Mouse (Mus musculus) ES-E14 (cell line): ENCODE data around the gene Pgf. TPM values are rescaled to one million over a fixed set of nuclear protein-coding genes. Genes with fewer than 3 reads are reported as not detected.

Experiments used
- DNase-seq: peaks from one replicate; pipeline ENCODE4 v3.0.0-alpha.2; 2013; ENCODE audit warnings: low read depth, low spot score
- H3K27ac ChIP-seq: 2 replicates; pipeline ENCODE4 v1.5.1; 2012; ENCODE audit warnings: low read depth, mild to moderate bottlenecking, low read length, moderate library complexity, mixed read lengths; ENCODE audit not compliant: poor library complexity, insufficient read depth, severe bottlenecking
- H3K36me3 ChIP-seq: 2 replicates; pipeline ENCODE4 v1.6.1; 2012; ENCODE audit warnings: mild to moderate bottlenecking, low read length, moderate library complexity, mixed read lengths; ENCODE audit not compliant: control insufficient read depth, poor library complexity, insufficient read depth, severe bottlenecking
- H3K4me1 ChIP-seq, 2 experiments: fragments of 150-350 bp in 1 of 2; sonication (generic) in 1 of 2; 2 replicates each; pipeline ENCODE4 v1.6.1; 2012; ENCODE audit warnings: low read length in 2 of 2, mild to moderate bottlenecking in 1 of 2, mixed read lengths in 1 of 2; ENCODE audit not compliant: control insufficient read depth in 2 of 2, insufficient read depth in 2 of 2, poor library complexity in 1 of 2
- H3K4me3 ChIP-seq, 2 experiments: fragments of 150-350 bp in 1 of 2; sonication (generic) in 1 of 2; 2 replicates each; pipeline ENCODE4 v1.5.1; 2012; ENCODE audit warnings: low read length in 2 of 2, low read depth in 1 of 2, mild to moderate bottlenecking in 1 of 2, mixed read lengths in 1 of 2; ENCODE audit not compliant: insufficient read depth in 1 of 2, poor library complexity in 1 of 2, severe bottlenecking in 1 of 2
- H3K9ac ChIP-seq: 2 replicates; pipeline ENCODE4 v1.6.1; 2012; ENCODE audit warnings: low read depth, mild to moderate bottlenecking, low read length, mixed read lengths; ENCODE audit not compliant: poor library complexity, insufficient read depth, severe bottlenecking
- H3K9me3 ChIP-seq: fragments of 150-350 bp; sonication (generic); 2 replicates; pipeline ENCODE4 v1.6.1; 2012; ENCODE audit warnings: low read depth, mild to moderate bottlenecking, low read length; ENCODE audit not compliant: control insufficient read depth, insufficient read depth
- CHD2 ChIP-seq: IDR thresholded peaks from 2 replicates; pipeline ENCODE4 v1.6.1; 2014; ENCODE audit warnings: mild to moderate bottlenecking, low read depth, low read length, inconsistent platforms
- HCFC1 ChIP-seq: IDR thresholded peaks from 2 replicates; pipeline ENCODE4 v1.6.1; 2012; ENCODE audit warnings: low read length, inconsistent platforms, borderline replicate concordance; ENCODE audit not compliant: insufficient read depth
- MAFK ChIP-seq: IDR thresholded peaks from 2 replicates; pipeline ENCODE4 v1.6.1; 2014; ENCODE audit warnings: mild to moderate bottlenecking, low read depth, low read length, inconsistent platforms; ENCODE audit not compliant: insufficient read depth
- ZC3H11A ChIP-seq: IDR thresholded peaks from 2 replicates; pipeline ENCODE4 v1.6.1; 2012; ENCODE audit warnings: low read depth, mild to moderate bottlenecking, inconsistent platforms, low read length, borderline replicate concordance
- ZNF384 ChIP-seq: IDR thresholded peaks from 2 replicates; pipeline ENCODE4 v1.6.1; 2012; ENCODE audit warnings: low read depth, low read length, inconsistent platforms
- in situ Hi-C, 2 experiments: fragments of 600-800 bp; cut with MboI; formaldehyde crosslinking; loops; one replicate each; pipeline ENCODE4 v1.15.1; 2025; ENCODE audit warnings: low sequenced_read_pairs in 2 of 2, inconsistent platforms in 1 of 2; ENCODE audit not compliant: unreplicated experiment in 2 of 2
- total RNA-seq: library from RNA; depleted of rRNA; stranded (reverse); fragments of 300-350 nt; gene quantifications from 2 replicates; pipeline ENCODE4 v1.2.3, GENCODE M21; 2012

Gene Pgf
- total RNA-seq, 1 experiment, result 6.9 TPM

- no peak overlapping the region for H3K4me3 ChIP-seq
- DNase-seq, result no peak
- no peaks in the 10 kb centered on the region for H3K4me1 ChIP-seq
- H3K9ac ChIP-seq, result no peak overlapping the region
- no peaks in the 10 kb centered on the region for H3K9me3 ChIP-seq
- in situ Hi-C loops, result no loop called here
- H3K36me3 ChIP-seq, result peaks cover 72% of the 10 kb centered on the region
- TF ChIP-seq HCFC1, result no peak
- no peak overlapping the region for H3K27ac ChIP-seq
Measured at GRCm38 (mm10) chr12:85131361-85131760, 46.2 kb downstream of the Pgf start.

GRCm38 (mm10) chr12:85129426-85129978 is 48.1 kb downstream of the Pgf start:
- TF ChIP-seq ZNF384 (no peak), HCFC1 (no peak), MAFK (no peak)
- Histone ChIP-seq H3K4me1 (no peaks in the 10 kb centered on the region), H3K4me3 (no peak overlapping the region), H3K9ac (no peak overlapping the region), H3K36me3 (peaks cover 60% of the 10 kb centered on the region), H3K27ac (no peak overlapping the region), H3K9me3 (no peaks in the 10 kb centered on the region)
- in situ Hi-C loops, result no loop called here
- DNase-seq, result no peak

- H3K36me3 ChIP-seq, result peaks cover 54% of the 10 kb centered on the region
- H3K9me3 ChIP-seq, result no peaks in the 10 kb centered on the region
- DNase-seq, result no peak
- in situ Hi-C loops, result no loop called here
- no peak for TF ChIP-seq MAFK
- TF ChIP-seq CHD2, result no peak
- TF ChIP-seq ZNF384, result no peak
- TF ChIP-seq ZC3H11A, result no peak
- no peak for TF ChIP-seq HCFC1
- H3K4me3 ChIP-seq, result no peak overlapping the region
- H3K27ac ChIP-seq, result no peak overlapping the region
- H3K9ac ChIP-seq, result no peak overlapping the region
- H3K4me1 ChIP-seq, result no peaks in the 10 kb centered on the region
Measured at GRCm38 (mm10) chr12:85126986-85127603, 50.5 kb downstream of the Pgf start.

GRCm38 (mm10) chr12:85124751-85125150 is 52.8 kb downstream of the Pgf start:
- TF ChIP-seq CHD2 (no peak), ZNF384 (no peak), HCFC1 (no peak), MAFK (no peak), ZC3H11A (no peak)
- H3K27ac ChIP-seq, result no peak overlapping the region
- H3K4me3 ChIP-seq, result no peak overlapping the region
- in situ Hi-C loops, result no loop called here
- DNase-seq, result no peak
- H3K9me3 ChIP-seq, result no peaks in the 10 kb centered on the region
- H3K4me1 ChIP-seq, result no peaks in the 10 kb centered on the region
- no peak overlapping the region for H3K9ac ChIP-seq
- H3K36me3 ChIP-seq, result peaks cover 42% of the 10 kb centered on the region

- Histone ChIP-seq H3K4me3 (no peak overlapping the region), H3K9me3 (no peaks in the 10 kb centered on the region), H3K9ac (no peak overlapping the region), H3K4me1 (no peaks in the 10 kb centered on the region), H3K36me3 (peaks cover 35% of the 10 kb centered on the region), H3K27ac (no peak overlapping the region)
- TF ChIP-seq ZC3H11A, result no peak
- no peak for TF ChIP-seq CHD2
- no peak for TF ChIP-seq ZNF384
- no peak for TF ChIP-seq MAFK
- TF ChIP-seq HCFC1, result no peak
- no peak for DNase-seq
- in situ Hi-C loops, result no loop called here
Measured at GRCm38 (mm10) chr12:85123645-85124044, 53.9 kb downstream of the Pgf start.
